Mouse (Mus musculus): ENCODE measurements at regions not wholly inside any gene's neighbourhood (a gene's known extent, or its start where the extent isn't known, plus 50 kb on each side); places are given as distances from the start of the nearest gene placed in this dataset.

DNA sequence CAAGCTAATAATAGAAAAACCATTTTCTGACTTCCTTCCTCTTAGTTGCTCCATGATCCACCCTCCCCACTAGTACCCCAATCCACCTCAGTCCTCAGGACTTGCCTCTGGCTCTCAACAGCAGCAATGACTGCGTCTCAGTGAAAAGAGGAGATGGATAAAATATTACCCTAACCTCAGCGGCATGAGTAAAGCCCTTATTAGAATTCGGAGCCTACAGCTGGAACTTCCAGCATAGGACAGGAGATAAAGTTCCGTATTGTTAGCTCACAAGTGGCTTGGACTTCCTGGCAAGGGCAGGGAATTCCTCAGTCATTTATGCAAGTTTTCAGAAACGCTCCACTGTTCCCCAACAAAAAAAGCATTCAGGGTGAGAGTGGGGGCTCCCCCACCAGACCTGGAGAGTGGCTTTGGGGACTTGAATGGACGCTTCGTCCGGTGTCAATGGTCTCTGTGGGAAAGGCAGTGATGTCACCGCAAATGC is 106.2 kb upstream of the Pabpc6 start:
- TF ChIP-seq CTCF (IDR thresholded peaks at IDR 0.05; ENCODE audit: low read depth) (no peak), EP300 (IDR thresholded peaks at IDR 0.05; ENCODE audit: low read depth) (no peak)
